Mouse (Mus musculus): ENCODE results near the gene Tgtp2. TPM values are rescaled to one million over a fixed set of nuclear protein-coding genes. Genes with fewer than 3 reads are reported as not detected.

Tgtp2 gene
- polyA plus RNA-seq, 1 experiment from 2014 or later: not detected

DNA sequence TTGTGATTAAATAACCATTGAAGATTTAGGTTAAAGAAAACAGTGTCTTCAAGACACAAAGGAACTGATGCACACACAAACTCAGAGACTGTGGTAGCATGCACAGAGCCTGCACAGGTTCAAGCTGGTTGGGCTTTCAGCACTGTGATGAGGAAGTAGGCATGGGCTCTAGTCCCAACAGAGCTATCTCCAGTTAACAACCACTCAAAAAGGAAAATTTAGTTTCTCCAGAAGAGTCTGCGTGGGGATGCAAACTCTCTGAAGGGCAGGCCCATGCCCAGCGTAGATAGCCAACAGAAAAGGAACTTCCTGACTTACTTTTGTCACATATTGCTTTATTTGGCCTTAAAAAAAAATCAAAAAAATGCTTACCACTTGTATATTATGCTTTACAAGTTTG lies 28.8 kb upstream of the Tgtp2 start:
- ATAC-seq (replicated peaks; ENCODE audit: low FRiP score): no peak
- Histone ChIP-seq H3K27me3 (no peaks in the 10 kb centered on the region), H3K9me3 (replicated peaks) (no peaks in the 10 kb centered on the region), H3K4me1 (peaks cover 6% of the 10 kb centered on the region), H3K27ac (no peak overlapping the region), H3K4me3 (replicated peaks) (no peak overlapping the region), H3K9ac (no peak overlapping the region), H3K36me3 (no peaks in the 10 kb centered on the region), H3K4me2 (no peak overlapping the region)
- WGBS: 84% methylated on average over 2 of the region's 2 CpGs

DNA sequence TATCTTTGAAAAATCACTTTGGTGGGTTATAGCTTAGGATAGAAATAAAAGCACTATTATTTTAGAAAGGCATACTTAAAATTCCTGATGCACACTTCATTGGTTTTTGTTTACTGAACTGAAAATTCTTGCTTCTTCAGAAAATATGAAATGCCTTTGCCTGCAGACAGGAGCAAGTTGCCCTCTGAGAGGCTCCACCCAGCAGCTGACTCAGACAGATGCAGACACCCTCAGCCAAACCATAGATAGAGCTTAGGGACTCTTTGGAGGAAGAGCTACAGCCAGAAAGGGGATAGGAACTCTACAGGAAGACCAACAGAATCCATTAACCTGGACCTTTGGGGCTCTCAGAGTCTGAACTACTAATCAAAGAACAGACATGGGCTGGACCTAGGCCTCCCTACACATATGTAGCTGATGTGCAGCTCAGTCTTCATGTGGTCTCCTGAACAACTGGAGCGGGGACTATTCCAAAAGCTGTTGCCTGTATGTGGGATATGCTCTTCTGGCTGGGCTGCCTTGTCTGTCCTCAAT lies 28.1 kb upstream of the Tgtp2 start:
- Histone ChIP-seq H3K27ac (no peak overlapping the region), H3K9me3 (replicated peaks) (no peaks in the 10 kb centered on the region), H3K9ac (no peak overlapping the region), H3K27me3 (no peaks in the 10 kb centered on the region), H3K4me2 (no peak overlapping the region), H3K36me3 (no peaks in the 10 kb centered on the region), H3K4me1 (peaks cover 7% of the 10 kb centered on the region), H3K4me3 (replicated peaks) (no peak overlapping the region)
- WGBS: 94% methylated on average over 1 of the region's 1 CpGs
- ATAC-seq (replicated peaks; ENCODE audit: low FRiP score): no peak

DNA sequence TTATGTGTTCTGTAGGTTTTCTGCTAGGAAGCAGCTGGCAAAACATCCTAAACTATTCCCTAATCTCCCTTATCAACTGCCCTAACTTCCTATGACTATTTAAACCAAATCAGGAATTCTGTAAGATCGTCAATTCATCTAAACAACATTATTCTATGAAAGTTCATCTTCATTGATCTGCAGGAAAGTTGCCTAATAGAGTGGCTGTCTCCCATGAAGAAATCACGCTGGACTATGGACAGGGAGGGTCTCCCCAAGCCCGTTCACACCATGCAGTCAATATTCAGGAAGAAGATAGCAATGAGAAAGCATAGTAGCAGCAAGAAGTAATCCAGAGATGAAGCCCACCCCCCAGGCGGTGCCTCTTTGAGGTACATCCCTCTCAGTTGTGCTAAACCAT lies 27.2 kb upstream of the Tgtp2 start:
- WGBS: 81% methylated on average over 4 of the region's 4 CpGs
- no peaks in the 10 kb centered on the region for H3K9me3 ChIP-seq (replicated peaks)
- no peak for ATAC-seq (replicated peaks; ENCODE audit: low FRiP score)

DNA sequence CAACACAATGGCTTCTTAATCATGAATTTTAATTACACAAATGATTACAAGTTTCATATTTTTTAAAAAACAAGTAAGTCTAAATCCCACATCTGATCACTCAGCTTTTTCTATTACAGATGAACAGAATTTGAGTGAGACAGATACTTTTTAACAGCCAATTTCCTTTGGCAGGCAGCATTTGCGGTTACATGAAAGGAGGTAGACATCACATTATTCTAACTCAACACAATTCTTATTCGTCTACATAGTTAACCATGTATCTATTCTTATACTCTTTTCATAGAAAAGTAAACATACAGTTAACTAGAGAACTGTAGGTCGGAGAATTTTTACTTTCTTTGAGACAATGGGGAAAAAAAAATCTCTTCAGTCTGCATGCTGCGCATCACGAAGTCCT lies 26.5 kb upstream of the Tgtp2 start:
- Histone ChIP-seq H3K9me3 (replicated peaks) (no peaks in the 10 kb centered on the region), H3K4me3 (replicated peaks) (no peak overlapping the region), H3K36me3 (no peaks in the 10 kb centered on the region), H3K9ac (no peak overlapping the region), H3K4me1 (peaks cover 7% of the 10 kb centered on the region), H3K27me3 (no peaks in the 10 kb centered on the region), H3K4me2 (no peak overlapping the region), H3K27ac (no peak overlapping the region)
- ATAC-seq (replicated peaks; ENCODE audit: low FRiP score): no peak
- WGBS: 90% methylated on average over 5 of the region's 5 CpGs

More for the DNA sequence above, 27.2 kb upstream of the Tgtp2 start:
- H3K4me3 ChIP-seq (replicated peaks): no peak overlapping the region
- H3K4me2 ChIP-seq: no peak overlapping the region
- H3K4me1 ChIP-seq: peaks cover 7% of the 10 kb centered on the region
- no peaks in the 10 kb centered on the region for H3K36me3 ChIP-seq
- H3K9ac ChIP-seq: no peak overlapping the region
- no peaks in the 10 kb centered on the region for H3K27me3 ChIP-seq
- H3K27ac ChIP-seq: no peak overlapping the region

DNA sequence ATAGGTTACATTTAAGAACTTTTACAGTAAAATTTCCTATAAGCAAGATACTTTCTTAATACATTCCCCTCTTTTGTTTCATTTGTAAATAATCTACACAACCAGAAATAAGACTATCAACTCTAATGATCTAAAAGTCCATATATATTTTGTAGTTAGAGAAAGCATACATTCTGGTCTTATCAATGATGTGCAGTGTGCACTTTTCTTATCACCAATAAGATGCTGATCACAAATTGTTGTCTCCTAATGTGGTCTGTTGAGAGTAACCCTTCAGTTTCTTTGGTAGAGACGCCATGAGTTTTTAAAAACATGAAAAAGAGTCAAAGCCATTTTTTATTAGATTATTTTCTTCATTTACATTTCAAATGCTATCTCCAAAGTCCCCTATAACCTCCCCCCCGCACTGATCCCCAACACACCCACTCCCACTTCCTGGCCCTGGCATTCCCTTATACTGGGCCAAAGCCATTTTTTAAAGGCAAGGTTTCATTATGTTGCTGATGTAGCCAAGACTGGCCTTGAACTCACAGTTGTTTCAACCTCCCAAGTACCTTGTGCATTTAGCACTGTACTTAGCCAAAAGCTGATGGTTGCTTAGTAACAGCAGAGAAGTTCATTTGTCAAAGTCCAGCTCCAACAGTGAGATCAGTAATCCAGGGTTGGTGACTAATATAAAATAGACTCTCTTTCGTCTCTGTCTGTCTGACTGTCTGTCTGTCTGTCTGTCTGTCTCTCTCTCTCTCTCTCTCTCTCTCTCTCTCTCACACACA lies 25.9 kb upstream of the Tgtp2 start:
- Histone ChIP-seq H3K9ac (no peak overlapping the region), H3K27me3 (no peaks in the 10 kb centered on the region), H3K36me3 (no peaks in the 10 kb centered on the region), H3K4me2 (no peak overlapping the region), H3K4me1 (peaks cover 7% of the 10 kb centered on the region), H3K27ac (no peak overlapping the region), H3K9me3 (replicated peaks) (no peaks in the 10 kb centered on the region), H3K4me3 (replicated peaks) (no peak overlapping the region)
- ATAC-seq (replicated peaks; ENCODE audit: low FRiP score): no peak
- WGBS: 81% methylated on average over 3 of the region's 3 CpGs

DNA sequence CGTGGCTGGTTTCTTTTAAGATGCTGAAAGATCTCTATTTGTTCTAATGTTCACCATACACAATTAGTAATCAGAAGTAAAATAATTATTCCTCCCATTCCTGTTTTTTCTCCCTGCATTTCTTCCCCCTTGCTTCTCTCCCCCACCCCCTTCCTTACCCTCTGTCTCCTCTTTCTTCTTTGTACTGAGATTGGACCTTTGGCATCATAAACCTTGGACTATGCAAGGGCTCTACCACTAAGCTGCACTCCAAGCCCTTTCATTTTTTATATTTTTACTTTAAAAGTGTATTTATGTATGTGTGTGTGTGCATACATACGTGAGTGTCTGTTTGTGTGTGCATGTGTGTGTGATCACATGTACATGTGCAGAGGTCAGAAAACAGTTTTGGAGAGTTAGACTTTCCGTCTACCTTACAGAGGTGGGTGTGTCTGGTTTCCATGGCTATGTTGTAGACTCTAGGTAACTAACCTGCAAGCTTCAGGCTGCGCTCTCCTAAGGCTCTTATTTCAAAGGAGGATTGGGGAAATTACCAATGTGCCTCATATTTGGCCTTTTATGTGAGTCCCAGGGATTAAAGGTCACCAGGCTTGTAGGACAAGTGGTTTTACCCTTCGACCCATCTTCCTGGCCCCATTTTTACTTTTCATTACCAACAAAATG lies 25.1 kb upstream of the Tgtp2 start:
- H3K9ac ChIP-seq: no peak overlapping the region
- H3K4me1 ChIP-seq: peaks cover 12% of the 10 kb centered on the region
- no peaks in the 10 kb centered on the region for H3K9me3 ChIP-seq (replicated peaks)
- no peaks in the 10 kb centered on the region for H3K27me3 ChIP-seq
- no peak overlapping the region; the same call in 1 of the 2 replicates for H3K4me2 ChIP-seq
- no peak for ATAC-seq (replicated peaks; ENCODE audit: low FRiP score)
- H3K27ac ChIP-seq: no peak overlapping the region
- no peak overlapping the region for H3K4me3 ChIP-seq (replicated peaks)
- H3K36me3 ChIP-seq: no peaks in the 10 kb centered on the region
- 90% methylated on average over 5 of the region's 5 CpGs for WGBS

DNA sequence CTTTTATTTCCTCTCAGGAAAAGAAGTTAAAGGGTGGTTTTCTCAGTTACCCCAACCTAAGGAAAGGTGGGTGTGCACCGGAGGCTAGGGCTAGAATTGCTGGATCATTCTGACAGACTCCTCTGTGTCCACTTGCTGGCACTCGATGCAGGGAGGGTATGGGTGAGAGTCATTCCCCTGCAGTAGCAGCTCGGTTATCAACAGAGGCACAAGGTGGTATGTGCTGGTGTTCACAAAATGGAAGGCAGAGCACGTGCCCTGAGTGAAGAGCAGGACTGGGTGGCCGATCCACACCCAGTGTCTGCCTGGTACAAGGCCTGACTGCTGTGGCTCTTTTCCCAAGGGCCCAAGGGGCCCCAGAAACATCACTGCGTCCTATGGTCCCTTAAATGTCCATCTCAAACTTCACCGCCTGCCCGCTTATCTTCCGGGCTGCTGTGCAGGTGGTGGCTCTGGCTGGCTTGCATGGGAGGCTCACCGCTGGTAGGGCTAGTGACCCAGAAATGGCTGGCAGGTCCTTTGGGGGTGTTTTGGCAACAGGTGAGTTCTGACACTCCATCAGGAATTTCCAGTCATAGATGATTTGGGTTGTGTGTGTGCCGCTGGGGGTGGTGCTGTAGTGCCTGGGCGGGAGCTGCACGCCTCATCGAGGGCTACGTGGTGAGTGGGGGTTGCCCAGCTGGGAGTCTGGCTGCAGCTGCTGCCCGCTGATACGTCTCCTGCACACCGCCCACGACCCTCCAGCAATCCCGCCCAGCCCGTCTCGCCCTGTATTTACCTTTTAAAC lies 24.0 kb upstream of the Tgtp2 start:
- H3K36me3 ChIP-seq: no peaks in the 10 kb centered on the region
- H3K27ac ChIP-seq: no peak overlapping the region
- no peaks in the 10 kb centered on the region for H3K9me3 ChIP-seq (replicated peaks)
- peak; percentile 93; the same call in 1 of the 2 replicates for ATAC-seq (replicated peaks; ENCODE audit: low FRiP score)
- H3K4me1 ChIP-seq: peaks cover 12% of the 10 kb centered on the region
- H3K4me2 ChIP-seq: peak overlapping the region; percentile 52
- no peaks in the 10 kb centered on the region for H3K27me3 ChIP-seq
- 43% methylated on average over 22 of the region's 22 CpGs for WGBS
- H3K9ac ChIP-seq: no peak overlapping the region
- H3K4me3 ChIP-seq (replicated peaks): peak overlapping the region; percentile 14; the same call in 1 of the 2 replicates

DNA sequence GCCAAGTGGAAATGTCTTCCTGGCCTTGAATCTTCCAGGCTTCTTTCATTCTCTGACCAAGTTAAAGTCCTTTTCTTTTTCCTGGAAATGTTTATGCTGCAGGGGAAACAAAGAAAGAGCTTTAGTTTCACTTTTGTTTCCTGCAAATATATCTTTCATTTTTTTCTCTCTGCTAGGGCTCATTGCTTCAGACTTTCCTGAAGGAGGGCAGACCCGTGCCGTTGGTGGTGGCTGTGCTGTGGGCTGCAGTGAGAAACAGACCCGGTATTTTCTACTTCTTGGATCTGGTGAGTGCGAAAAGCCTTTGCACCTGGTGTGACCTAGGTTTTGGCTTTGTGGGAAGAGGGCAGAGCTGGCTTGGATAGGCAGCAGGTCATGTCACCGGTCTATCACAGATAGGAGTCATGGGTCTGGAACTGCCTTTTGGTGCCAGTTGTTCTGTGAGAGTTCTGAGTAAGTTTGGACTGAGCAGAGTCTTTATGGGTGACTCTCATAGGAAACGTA lies 22.9 kb upstream of the Tgtp2 start:
- H3K4me2 ChIP-seq: no peak overlapping the region
- peaks cover 12% of the 10 kb centered on the region for H3K4me1 ChIP-seq
- H3K9ac ChIP-seq: no peak overlapping the region
- no peaks in the 10 kb centered on the region for H3K27me3 ChIP-seq
- ATAC-seq (replicated peaks; ENCODE audit: low FRiP score): no peak
- no peaks in the 10 kb centered on the region for H3K36me3 ChIP-seq
- no peaks in the 10 kb centered on the region for H3K9me3 ChIP-seq (replicated peaks)
- WGBS: 74% methylated on average over 6 of the region's 6 CpGs
- no peak overlapping the region for H3K4me3 ChIP-seq (replicated peaks)
- H3K27ac ChIP-seq: no peak overlapping the region

DNA sequence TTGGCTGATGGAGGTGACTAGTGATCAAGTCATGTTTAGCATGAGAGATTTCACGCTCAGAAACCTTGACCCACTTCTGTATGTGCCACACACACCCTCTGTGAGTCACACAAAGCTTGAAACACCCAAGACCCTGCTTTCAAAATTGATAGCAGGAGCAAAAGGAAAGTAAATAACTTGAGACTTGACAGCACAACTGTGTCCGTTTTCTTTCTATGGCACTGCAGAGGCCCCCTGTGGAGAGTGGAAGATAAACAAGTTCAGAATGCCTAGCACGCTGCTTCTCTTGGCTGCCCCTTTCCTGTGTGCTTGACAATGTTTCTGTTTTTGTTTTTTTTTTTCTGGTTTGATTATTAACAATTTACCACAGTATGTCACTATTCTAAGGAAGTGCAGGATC lies 20.9 kb upstream of the Tgtp2 start:
- Histone ChIP-seq H3K27ac (no peak overlapping the region), H3K36me3 (no peaks in the 10 kb centered on the region), H3K4me2 (no peak overlapping the region), H3K9me3 (replicated peaks) (no peaks in the 10 kb centered on the region), H3K4me1 (peaks cover 16% of the 10 kb centered on the region), H3K27me3 (no peaks in the 10 kb centered on the region), H3K4me3 (replicated peaks) (no peak overlapping the region), H3K9ac (no peak overlapping the region)
- no peak for ATAC-seq (replicated peaks; ENCODE audit: low FRiP score)
- WGBS: 44% methylated on average over 3 of the region's 3 CpGs

DNA sequence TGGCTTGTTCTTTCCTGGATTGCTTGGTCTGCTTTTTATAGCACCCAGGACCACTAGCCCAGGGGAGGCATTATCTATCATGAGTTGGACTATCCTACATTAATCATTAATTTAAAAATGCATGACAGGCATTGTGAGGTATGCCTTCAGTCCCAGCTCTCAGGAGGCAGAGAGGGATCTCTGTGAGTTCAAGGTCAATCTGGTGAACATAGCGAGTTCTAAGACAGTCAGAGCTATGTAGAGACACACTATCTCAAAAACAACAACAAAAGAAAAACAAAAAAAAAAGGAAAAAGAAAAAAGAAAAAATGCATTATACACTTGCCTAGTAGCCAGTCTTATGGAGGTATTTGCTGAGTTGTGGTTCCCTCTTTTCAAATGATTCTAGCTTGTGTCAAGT lies 20.4 kb upstream of the Tgtp2 start:
- no peaks in the 10 kb centered on the region for H3K27me3 ChIP-seq
- H3K36me3 ChIP-seq: no peaks in the 10 kb centered on the region
- H3K27ac ChIP-seq: no peak overlapping the region
- 57% methylated on average over 1 of the region's 1 CpGs for WGBS
- no peak overlapping the region for H3K9ac ChIP-seq
- H3K9me3 ChIP-seq (replicated peaks): no peaks in the 10 kb centered on the region
- ATAC-seq (replicated peaks; ENCODE audit: low FRiP score): no peak
- peaks cover 16% of the 10 kb centered on the region for H3K4me1 ChIP-seq
- H3K4me3 ChIP-seq (replicated peaks): no peak overlapping the region
- no peak overlapping the region for H3K4me2 ChIP-seq

DNA sequence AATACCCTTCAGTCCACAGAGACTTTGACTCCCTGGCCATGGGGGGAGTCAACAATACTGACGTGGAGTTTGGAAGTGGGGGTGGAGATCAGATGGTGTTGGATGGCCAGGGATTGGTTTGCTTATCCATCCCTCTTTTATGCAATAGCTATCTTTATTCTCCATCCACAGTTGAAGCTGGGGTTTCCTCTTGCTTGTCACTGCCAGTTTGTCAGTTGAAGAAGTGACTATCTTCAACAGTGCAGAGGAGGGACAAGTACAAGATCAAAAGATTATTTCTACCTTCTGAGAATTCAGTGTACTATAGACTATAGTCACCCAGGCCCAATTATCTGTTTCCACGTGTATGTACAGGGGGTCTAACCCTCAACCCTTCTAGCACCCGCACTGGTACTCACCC lies 19.8 kb upstream of the Tgtp2 start:
- Histone ChIP-seq H3K4me2 (no peak overlapping the region), H3K4me3 (replicated peaks) (no peak overlapping the region), H3K36me3 (no peaks in the 10 kb centered on the region), H3K9me3 (replicated peaks) (no peaks in the 10 kb centered on the region), H3K27ac (no peak overlapping the region), H3K9ac (no peak overlapping the region), H3K27me3 (no peaks in the 10 kb centered on the region), H3K4me1 (peaks cover 16% of the 10 kb centered on the region)
- WGBS: 73% methylated on average over 3 of the region's 3 CpGs
- ATAC-seq (replicated peaks; ENCODE audit: low FRiP score): no peak

DNA sequence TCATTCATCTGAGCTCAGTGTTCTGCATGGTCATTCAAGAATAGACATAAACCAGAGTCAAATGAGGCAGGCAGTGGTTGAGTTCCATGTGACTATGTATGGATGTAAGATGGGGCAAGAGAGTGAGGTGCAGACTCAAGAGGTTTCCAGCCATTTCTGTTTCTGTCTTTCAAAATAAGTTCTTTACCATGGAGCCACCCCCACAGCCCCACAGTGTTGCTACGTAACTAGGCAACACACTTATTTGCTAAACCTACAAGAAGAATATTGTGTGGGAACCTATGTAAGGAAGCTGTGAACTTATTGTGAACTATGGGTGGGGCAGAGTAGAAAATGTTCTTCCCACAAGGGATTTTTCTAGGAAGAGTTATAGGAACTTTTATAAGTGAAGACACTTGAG lies 19.1 kb upstream of the Tgtp2 start:
- H3K27ac ChIP-seq: no peak overlapping the region
- peaks cover 13% of the 10 kb centered on the region for H3K4me1 ChIP-seq
- H3K27me3 ChIP-seq: no peaks in the 10 kb centered on the region
- 83% methylated on average over 1 of the region's 1 CpGs for whole genome bisulfite sequencing
- H3K9me3 ChIP-seq (replicated peaks): no peaks in the 10 kb centered on the region
- H3K36me3 ChIP-seq: no peaks in the 10 kb centered on the region
- H3K4me3 ChIP-seq (replicated peaks): no peak overlapping the region
- no peak overlapping the region for H3K4me2 ChIP-seq
- no peak for ATAC-seq (replicated peaks; ENCODE audit: low FRiP score)
- H3K9ac ChIP-seq: no peak overlapping the region

Measured in kidney, embryonic 15.5 days (tissue).